Mouse (Mus musculus) hindbrain, embryonic 11.5 days (tissue): ENCODE measurements around the gene Cbfb. TPM values are rescaled to one million over a fixed set of nuclear protein-coding genes. Genes with fewer than 3 reads are reported as not detected.
"Not testable (repeated sequence)": the region's sequence is repeated elsewhere in the genome, so short reads cannot be mapped to it uniquely, and the experiment has no call there.

Source experiments
- ATAC-seq: fragments of 200-750 bp; cut with Nextera tagmentation; 2 replicates; pipeline ENCODE4 v1.8.0; 2017; ENCODE audit warnings: mild to moderate bottlenecking, moderate TSS enrichment, moderate library complexity; ENCODE audit not compliant: low FRiP score
- DNase-seq: peaks from one replicate; pipeline ENCODE4 v3.0.0-alpha.2; 2015; ENCODE audit warnings: low spot score
- H3K27ac ChIP-seq: fragments of 300-500 bp; sonication (generic); 2 replicates; pipeline ENCODE4 v1.5.1; 2014; ENCODE audit warnings: mild to moderate bottlenecking, low read depth, low read length
- H3K27me3 ChIP-seq: fragments of 300-500 bp; sonication (generic); 2 replicates; pipeline ENCODE4 v1.6.1; 2014; ENCODE audit warnings: mild to moderate bottlenecking, low read length, moderate library complexity, mixed read lengths; ENCODE audit not compliant: control insufficient read depth, insufficient read depth
- H3K36me3 ChIP-seq: fragments of 300-500 bp; sonication (generic); 2 replicates; pipeline ENCODE4 v1.6.1; 2014; ENCODE audit warnings: mild to moderate bottlenecking, low read length, moderate library complexity, mixed read lengths; ENCODE audit not compliant: control insufficient read depth, insufficient read depth
- H3K4me1 ChIP-seq: fragments of 300-500 bp; sonication (generic); replicated peaks from 2 replicates; pipeline ENCODE4 v1.6.1; 2014; ENCODE audit warnings: low read length, mixed read lengths; ENCODE audit not compliant: control insufficient read depth, insufficient read depth
- H3K4me2 ChIP-seq: fragments of 300-500 bp; sonication (generic); replicated peaks from 2 replicates; pipeline ENCODE4 v1.6.1; 2014; ENCODE audit warnings: mild to moderate bottlenecking, low read depth, low read length
- H3K4me3 ChIP-seq: fragments of 300-500 bp; sonication (generic); 2 replicates; pipeline ENCODE4 v1.5.1; 2014; ENCODE audit warnings: low read depth, low read length
- H3K9ac ChIP-seq: fragments of 300-500 bp; sonication (generic); 2 replicates; pipeline ENCODE4 v1.6.1; 2014; ENCODE audit warnings: low read depth, low read length
- H3K9me3 ChIP-seq: fragments of 300-500 bp; sonication (generic); 2 replicates; pipeline ENCODE4 v1.6.1; 2016; ENCODE audit warnings: low read length; ENCODE audit not compliant: control insufficient read depth
- WGBS: fragments of 180-500 bp; shearing (Covaris S2); extraction: QIAGEN DNeasy Blood & Tissue Kit; methylation state at CpG from one replicate; pipeline ENCODE4 v1.1.7; 2014; 5-methylcytosine and 5-hydroxymethylcytosine counted together
- polyA plus RNA-seq: library from polyadenylated mRNA; unstranded; fragments of >200 nt; fragmentation: Nextera tagmentation; extraction: Ambion mirVana; gene quantifications from 2 replicates; pipeline ENCODE4 v1.2.1, GENCODE M21; 2014

The Cbfb gene
- polyA plus RNA-seq, 1 experiment from 2014 or later, result 65.1 TPM

GRCm38 (mm10) chr8:105225917-105226316 lies 55.4 kb downstream of the Cbfb start:
- Histone ChIP-seq H3K36me3 (no peaks in the 10 kb centered on the region), H3K4me2 (peak overlapping the region; percentile 76), H3K4me3 (peak overlapping the region; percentile 95), H3K27ac (no peak overlapping the region), H3K27me3 (no peaks in the 10 kb centered on the region), H3K9ac (peak overlapping the region; percentile 89), H3K9me3 (no peaks in the 10 kb centered on the region), H3K4me1 (peaks cover 4% of the 10 kb centered on the region)
- no peak for ATAC-seq
- WGBS, result 30% methylated on average over 6 of the region's 6 CpGs
- DNase-seq, result no peak

GRCm38 (mm10) chr8:105231503-105232320 lies 61.2 kb downstream of the Cbfb start:
- no peaks in the 10 kb centered on the region for H3K27me3 ChIP-seq
- no peak overlapping the region for H3K27ac ChIP-seq
- no peaks in the 10 kb centered on the region for H3K36me3 ChIP-seq
- WGBS, result 90% methylated on average over 12 of the region's 12 CpGs
- ATAC-seq, result no peak
- no peak overlapping the region for H3K4me2 ChIP-seq
- no peak overlapping the region for H3K4me3 ChIP-seq
- no peaks in the 10 kb centered on the region; the same call in 1 of the 2 replicates for H3K4me1 ChIP-seq
- no peak for DNase-seq
- H3K9ac ChIP-seq, result no peak overlapping the region
- H3K9me3 ChIP-seq, result no peaks in the 10 kb centered on the region

- DNase-seq, ATAC-seq, H3K27me3 ChIP-seq, H3K36me3 ChIP-seq, H3K4me3 ChIP-seq, H3K27ac ChIP-seq, H3K4me1 ChIP-seq, H3K9ac ChIP-seq, H3K4me2 ChIP-seq, H3K9me3 ChIP-seq: not testable (repeated sequence)
- WGBS, result 92% methylated on average over 4 of the region's 4 CpGs
Measured at GRCm38 (mm10) chr8:105232321-105232693, 61.8 kb downstream of the Cbfb start.

GRCm38 (mm10) chr8:105233126-105233935 lies 62.9 kb downstream of the Cbfb start:
- no peak overlapping the region for H3K27ac ChIP-seq
- no peak overlapping the region for H3K4me3 ChIP-seq
- 84% methylated on average over 1 of the region's 1 CpGs for WGBS
- no peaks in the 10 kb centered on the region for H3K27me3 ChIP-seq
- H3K9me3 ChIP-seq, result no peaks in the 10 kb centered on the region
- DNase-seq (no peak), ATAC-seq (no peak)
- no peak overlapping the region for H3K4me2 ChIP-seq
- H3K4me1 ChIP-seq, result no peaks in the 10 kb centered on the region
- no peak overlapping the region for H3K9ac ChIP-seq
- H3K36me3 ChIP-seq, result no peaks in the 10 kb centered on the region

- H3K9me3 ChIP-seq, result no peaks in the 10 kb centered on the region
- no peak overlapping the region for H3K4me3 ChIP-seq
- H3K27me3 ChIP-seq, result no peaks in the 10 kb centered on the region
- no peak overlapping the region for H3K9ac ChIP-seq
- 89% methylated on average over 1 of the region's 1 CpGs for WGBS
- no peak overlapping the region for H3K27ac ChIP-seq
- DNase-seq (no peak), ATAC-seq (no peak)
- no peak overlapping the region for H3K4me2 ChIP-seq
- H3K4me1 ChIP-seq, result no peaks in the 10 kb centered on the region
- 0 out of 2 replicates have a peak, but pooled peaks cover 6% of the 10 kb centered on the region for H3K36me3 ChIP-seq
Measured at GRCm38 (mm10) chr8:105235206-105235605, 64.7 kb downstream of the Cbfb start.

GRCm38 (mm10) chr8:105237442-105238142 lies 67.1 kb downstream of the Cbfb start:
- H3K27me3 ChIP-seq, result no peaks in the 10 kb centered on the region
- no peak for DNase-seq
- no peak overlapping the region for H3K27ac ChIP-seq
- no peaks in the 10 kb centered on the region for H3K4me1 ChIP-seq
- H3K9me3 ChIP-seq, result no peaks in the 10 kb centered on the region
- H3K4me2 ChIP-seq, result no peak overlapping the region
- H3K36me3 ChIP-seq, result 0 out of 2 replicates have a peak, but pooled peaks cover 6% of the 10 kb centered on the region
- no peak for ATAC-seq
- H3K9ac ChIP-seq, result no peak overlapping the region
- no peak overlapping the region for H3K4me3 ChIP-seq
- 90% methylated on average over 14 of the region's 14 CpGs for WGBS

GRCm38 (mm10) chr8:105241016-105241415 lies 70.5 kb downstream of the Cbfb start:
- H3K4me1 ChIP-seq, result no peaks in the 10 kb centered on the region
- H3K27me3 ChIP-seq, result no peaks in the 10 kb centered on the region
- no peak for DNase-seq
- no peaks in the 10 kb centered on the region for H3K9me3 ChIP-seq
- no peak overlapping the region for H3K4me2 ChIP-seq
- H3K27ac ChIP-seq, result no peak overlapping the region
- no peak overlapping the region for H3K9ac ChIP-seq
- ATAC-seq, result no peak
- no peak overlapping the region for H3K4me3 ChIP-seq
- WGBS, result 97% methylated on average over 7 of the region's 7 CpGs
- 0 out of 2 replicates have a peak, but pooled peaks cover 6% of the 10 kb centered on the region for H3K36me3 ChIP-seq

GRCm38 (mm10) chr8:105251954-105252353 lies 81.5 kb downstream of the Cbfb start:
- WGBS, result 94% methylated on average over 6 of the region's 6 CpGs
- Histone ChIP-seq H3K4me1 (0 out of 2 replicates have a peak, but pooled peaks cover 3% of the 10 kb centered on the region), H3K36me3 (no peaks in the 10 kb centered on the region), H3K27ac (no peak overlapping the region), H3K4me3 (no peak overlapping the region), H3K27me3 (peaks cover 15% of the 10 kb centered on the region), H3K9me3 (no peaks in the 10 kb centered on the region), H3K4me2 (no peak overlapping the region), H3K9ac (no peak overlapping the region)
- no peak for ATAC-seq
- no peak for DNase-seq
